Mouse (Mus musculus) embryonic stem cell, embryonic (primary cell): ENCODE measurements around the gene Anapc2.

ENCODE experiments used
- CTCF ChIA-PET, 4 experiments: fragments of 300-600 bp in 2 of 4; fragments of 350-600 bp in 2 of 4; sonication (Branson Sonifier 250); formaldehyde crosslinking; loops; one replicate each; lab custom pipeline; 2022; ENCODE audit warnings: inconsistent platforms in 2 of 4; lab: Charles Lee
- POLR2A ChIA-PET, 4 experiments: fragments of 300-600 bp in 2 of 4; fragments of 350-600 bp in 2 of 4; sonication (Branson Sonifier 250); formaldehyde crosslinking; loops; one replicate each; lab custom pipeline; 2022; ENCODE audit warnings: antibody characterized with exemption in 4 of 4, inconsistent platforms in 1 of 4; lab: Charles Lee

Anapc2 gene

GRCm38 (mm10) chr2:25291184-25292053 is 19.1 kb downstream of the Anapc2 start:
- ChIA-PET POLR2A (interaction anchor here in 3 of 4 experiments (0.5 to 4.4 kb wide), 28 partner anchors 12 to 135 kb away, joined by 3 to 25 read pairs (median 4); partner anchors contain the start of genes Anapc2 (in 3 of the 3), Ssna1 (in 3 of the 3), Sapcd2 (in 2 of the 3) and Tubb4b (in 2 of the 3)), CTCF (interaction anchor here (0.6 to 4.1 kb wide), 21 partner anchors 12 to 290 kb away, joined by 3 to 28 read pairs (median 5); partner anchors contain the start of genes Ajm1 (in 1 of the 4) and Sapcd2 (in 1 of the 4))

GRCm38 (mm10) chr2:25292054-25292544 is 19.8 kb downstream of the Anapc2 start:
- CTCF ChIA-PET, result interaction anchor here (0.5 to 4.1 kb wide), 60 partner anchors 10 to 814 kb away, joined by 3 to 28 read pairs (median 4); partner anchors contain the start of genes Anapc2 (in 2 of the 4), Sapcd2 (in 2 of the 4), Ssna1 (in 2 of the 4) and AL732309.1 (in 1 of the 4)
- POLR2A ChIA-PET, result interaction anchor here (0.5 to 4.4 kb wide), 29 partner anchors 9 to 356 kb away, joined by 3 to 25 read pairs (median 3); partner anchors contain the start of genes Anapc2 (in 2 of the 4), Ssna1 (in 2 of the 4), Tubb4b (in 2 of the 4) and Fut7 (in 1 of the 4)

DNA sequence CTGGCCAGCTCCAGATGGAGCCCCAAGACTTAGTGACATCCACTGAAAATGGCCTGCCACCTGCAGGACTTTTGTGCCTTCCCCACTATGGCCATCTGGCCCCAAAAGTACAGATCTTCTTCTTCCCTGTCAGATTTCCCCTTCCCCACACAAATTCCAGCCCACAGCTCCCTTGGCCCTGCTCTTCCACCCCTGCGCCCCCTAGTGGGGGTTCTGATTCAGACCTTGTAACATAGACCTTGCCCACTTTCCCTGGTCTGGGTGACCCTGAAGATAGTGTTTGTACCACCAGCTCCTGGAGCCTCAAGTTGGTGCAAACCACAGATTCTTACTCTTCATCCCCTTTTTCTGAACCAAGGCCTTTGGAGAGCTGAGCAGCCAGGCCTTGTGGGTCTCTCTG is 20.6 kb downstream of the Anapc2 start:
- POLR2A ChIA-PET, result interaction anchor here (0.6 to 4.4 kb wide), 27 partner anchors 9 to 357 kb away, joined by 3 to 25 read pairs (median 3); partner anchors contain the start of genes Anapc2 (in 2 of the 4), Ssna1 (in 2 of the 4), Tubb4b (in 2 of the 4) and Fut7 (in 1 of the 4)
- CTCF ChIA-PET, result interaction anchor here (0.5 to 4.1 kb wide), 60 partner anchors 11 to 1153 kb away, joined by 3 to 28 read pairs (median 4); partner anchors contain the start of genes Anapc2 (in 2 of the 4), Sapcd2 (in 2 of the 4), Ssna1 (in 2 of the 4) and AL732309.1 (in 1 of the 4)

- CTCF ChIA-PET, result interaction anchor here in 2 of 4 experiments (1.2 to 4.1 kb wide), 2 partner anchors 15 to 79 kb away, joined by 5 to 28 read pairs; partner anchors contain the start of gene Sapcd2 (in 1 of the 2)
Measured at GRCm38 (mm10) chr2:25293706-25294105, 21.4 kb downstream of the Anapc2 start.

GRCm38 (mm10) chr2:25297093-25297492 is 24.8 kb downstream of the Anapc2 start:
- POLR2A ChIA-PET, result interaction anchor here in 3 of 4 experiments (0.5 to 2.0 kb wide), 4 partner anchors 17 to 70 kb away, joined by 3 to 7 read pairs (median 4); partner anchors contain the start of genes Anapc2 (in 1 of the 3) and Ssna1 (in 1 of the 3)
- CTCF ChIA-PET, result interaction anchor here (0.5 to 2.5 kb wide), 5 partner anchors 18 to 103 kb away, joined by 3 to 6 read pairs (median 5); no protein-coding TSS in a partner anchor

More at GRCm38 (mm10) chr2:25293706-25294105, 21.4 kb downstream of the Anapc2 start:
- POLR2A ChIA-PET, result interaction anchor here in 2 of 4 experiments (0.7 to 1.0 kb wide), 2 partner anchors 27 to 77 kb away, joined by 3 to 5 read pairs; no protein-coding TSS in a partner anchor

- ChIA-PET CTCF (interaction anchor here in 2 of 4 experiments (1.2 to 2.5 kb wide), 2 partner anchors 19 kb away, joined by 4 to 6 read pairs; no protein-coding TSS in a partner anchor), POLR2A (interaction anchor here in 1 of 4 experiments (1.0 kb wide), 1 partner anchor 13 kb away, joined by 3 read pairs; no protein-coding TSS in a partner anchor)
Measured at GRCm38 (mm10) chr2:25298046-25298445, 25.8 kb downstream of the Anapc2 start.

DNA sequence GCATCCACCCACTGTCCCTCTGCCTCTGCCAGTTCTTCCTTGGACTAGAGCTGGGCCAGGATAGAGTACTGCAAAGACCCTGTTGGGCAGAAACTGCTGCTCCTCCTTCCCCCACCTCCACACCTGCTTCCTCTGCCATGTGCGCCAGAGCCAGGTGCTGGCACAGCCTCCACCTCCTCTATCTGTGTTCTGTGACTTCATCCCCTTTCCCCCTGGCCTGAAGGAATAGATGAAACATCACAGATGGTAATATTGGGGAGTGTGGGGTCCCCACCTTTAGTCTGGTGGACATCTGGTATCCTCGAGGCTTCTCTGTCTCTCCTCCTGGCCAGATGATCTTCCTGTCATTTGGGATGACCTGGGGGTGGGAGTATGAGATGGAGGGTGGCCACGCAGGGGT is 31.2 kb downstream of the Anapc2 start:
- ChIA-PET POLR2A (interaction anchor here in 2 of 4 experiments (1.0 to 4.2 kb wide), 2 partner anchors 8 to 13 kb away, joined by 3 to 25 read pairs; partner anchors contain the start of gene Lrrc26 (in 1 of the 2)), CTCF (interaction anchor here in 2 of 4 experiments (0.9 to 2.0 kb wide), 2 partner anchors 11 to 24 kb away, joined by 3 to 10 read pairs; no protein-coding TSS in a partner anchor)

- POLR2A ChIA-PET, result interaction anchor here in 2 of 4 experiments (0.7 to 4.2 kb wide), 19 partner anchors 8 to 123 kb away, joined by 3 to 25 read pairs (median 4); partner anchors contain the start of genes Anapc2 (in 1 of the 2), Entpd2 (in 1 of the 2), Lrrc26 (in 1 of the 2) and Man1b1 (in 1 of the 2)
Measured at GRCm38 (mm10) chr2:25303931-25304656, 31.8 kb downstream of the Anapc2 start.

DNA sequence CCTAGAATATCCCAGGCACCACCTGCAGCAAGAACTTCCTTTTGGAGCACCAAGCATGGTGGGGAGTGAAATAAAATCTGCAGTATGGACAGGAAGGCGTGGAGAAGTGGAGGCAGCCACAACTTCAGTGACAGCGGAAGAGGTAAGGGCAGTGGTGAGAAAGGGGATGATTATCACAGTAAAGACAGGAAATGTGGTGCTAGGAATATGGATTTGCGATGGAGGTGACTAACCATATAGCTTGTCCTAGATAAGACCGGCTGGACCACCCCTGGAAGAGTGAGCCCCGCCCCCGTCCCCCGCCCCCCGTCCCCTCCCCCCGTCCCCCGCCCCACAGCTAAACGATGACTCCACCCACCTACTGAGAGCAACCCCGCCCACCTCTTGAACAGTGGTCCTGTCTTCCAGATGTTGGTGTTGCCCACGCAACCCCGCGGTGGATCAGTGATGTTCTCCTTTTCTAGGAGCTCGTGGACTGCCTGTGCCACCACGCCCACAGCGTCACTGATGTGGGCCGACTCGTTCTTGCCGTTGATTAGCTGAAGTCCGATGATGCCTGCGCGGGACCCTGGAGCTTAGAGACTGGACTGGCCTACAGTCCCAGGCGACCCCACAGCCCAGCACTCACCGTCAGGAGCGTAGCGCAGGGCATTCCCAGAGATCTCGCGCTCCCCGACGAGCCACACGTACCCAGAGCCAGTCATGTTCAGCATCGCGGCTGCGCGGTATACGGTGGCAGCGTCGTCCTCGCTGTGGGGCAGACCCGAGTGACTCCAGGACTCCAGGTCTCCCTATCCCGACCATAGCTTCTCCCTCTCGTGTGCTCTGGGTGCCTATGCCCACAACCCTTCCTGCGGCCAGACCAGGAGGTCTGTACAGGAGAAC is 32.6 kb downstream of the Anapc2 start:
- ChIA-PET POLR2A (interaction anchor here in 3 of 4 experiments (0.7 to 4.2 kb wide), 21 partner anchors 11 to 219 kb away, joined by 3 to 25 read pairs (median 4); partner anchors contain the start of genes Anapc2 (in 1 of the 3), Entpd2 (in 1 of the 3), Lrrc26 (in 1 of the 3) and Man1b1 (in 1 of the 3)), CTCF (interaction anchor here (0.5 to 2.0 kb wide), 15 partner anchors 10 to 245 kb away, joined by 3 to 10 read pairs (median 4); partner anchors contain the start of genes Anapc2 (in 1 of the 4), Clic3 (in 1 of the 4), Lrrc26 (in 1 of the 4) and Ssna1 (in 1 of the 4))

More at GRCm38 (mm10) chr2:25303931-25304656, 31.8 kb downstream of the Anapc2 start:
- CTCF ChIA-PET, result interaction anchor here (0.5 to 2.0 kb wide), 11 partner anchors 11 to 244 kb away, joined by 3 to 10 read pairs (median 4); partner anchors contain the start of gene Lrrc26 (in 1 of the 4)

GRCm38 (mm10) chr2:25305587-25306359 is 33.5 kb downstream of the Anapc2 start:
- ChIA-PET CTCF (interaction anchor here in 3 of 4 experiments (0.5 to 2.0 kb wide), 6 partner anchors 11 to 34 kb away, joined by 3 to 10 read pairs (median 4); partner anchors contain the start of genes Anapc2 (in 1 of the 3) and Ssna1 (in 1 of the 3)), POLR2A (interaction anchor here in 3 of 4 experiments (0.6 to 4.2 kb wide), 19 partner anchors 13 to 220 kb away, joined by 3 to 25 read pairs (median 4); partner anchors contain the start of genes Anapc2 (in 1 of the 3), Entpd2 (in 1 of the 3), Lrrc26 (in 1 of the 3) and Man1b1 (in 1 of the 3))

DNA sequence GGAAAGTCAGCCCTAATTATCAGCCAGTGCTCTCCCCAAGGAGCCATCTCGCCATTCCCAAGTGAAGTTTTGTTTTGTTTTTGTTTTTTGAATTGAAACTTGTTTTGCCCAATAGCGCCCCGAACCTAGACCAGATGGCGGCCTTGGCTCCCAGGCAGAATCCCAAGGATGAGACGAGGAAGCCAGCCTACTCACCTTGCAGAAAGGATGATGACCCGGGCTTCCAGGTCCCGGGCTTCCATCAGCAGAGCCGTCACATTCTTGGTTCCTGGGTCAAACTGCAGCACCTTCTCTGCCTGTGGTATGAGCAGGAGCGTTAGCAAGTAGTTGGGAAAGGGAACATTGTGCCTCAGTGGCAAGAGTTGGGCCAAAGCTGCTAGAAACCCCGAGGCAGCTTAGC is 37.9 kb downstream of the Anapc2 start:
- CTCF ChIA-PET, result interaction anchor here in 3 of 4 experiments (0.5 to 2.9 kb wide), 7 partner anchors 17 to 82 kb away, joined by 3 to 16 read pairs (median 4); partner anchors contain the start of gene Tprn (in 1 of the 3)
- POLR2A ChIA-PET, result interaction anchor here in 3 of 4 experiments (0.6 to 2.9 kb wide), 11 partner anchors 18 to 234 kb away, joined by 3 to 13 read pairs (median 4); partner anchors contain the start of genes AL732309.1 (in 1 of the 3), Anapc2 (in 1 of the 3), Man1b1 (in 1 of the 3) and Sapcd2 (in 1 of the 3)

DNA sequence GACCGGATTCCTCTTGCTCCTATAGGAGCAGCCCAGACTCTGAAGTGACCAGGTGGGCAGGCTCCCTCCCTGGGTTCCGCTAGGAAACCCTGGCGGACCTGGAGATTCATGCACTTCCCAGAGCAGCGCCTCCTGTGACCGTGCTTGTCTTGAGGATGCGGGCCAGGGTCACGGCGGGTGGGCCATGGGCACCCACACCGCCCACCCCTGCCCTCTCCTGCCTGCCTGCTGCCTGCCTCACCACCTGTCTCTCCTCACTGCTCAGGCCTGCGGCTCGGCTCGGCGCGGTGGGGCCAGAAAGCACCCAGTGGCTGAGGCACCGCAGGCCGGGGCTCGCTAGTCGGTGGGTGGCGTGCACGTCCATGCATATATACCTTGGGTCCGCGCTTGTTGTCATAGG is 38.7 kb downstream of the Anapc2 start:
- CTCF ChIA-PET, result interaction anchor here (0.5 to 2.9 kb wide), 17 partner anchors 8 to 1823 kb away, joined by 3 to 16 read pairs (median 4); partner anchors contain the start of genes Anapc2 (in 1 of the 4), Ssna1 (in 1 of the 4) and Tprn (in 1 of the 4)
- POLR2A ChIA-PET, result interaction anchor here in 3 of 4 experiments (0.6 to 2.9 kb wide), 26 partner anchors 9 to 236 kb away, joined by 3 to 13 read pairs (median 4); partner anchors contain the start of genes Anapc2 (in 2 of the 3), Ssna1 (in 2 of the 3), AL732309.1 (in 1 of the 3) and Man1b1 (in 1 of the 3)

DNA sequence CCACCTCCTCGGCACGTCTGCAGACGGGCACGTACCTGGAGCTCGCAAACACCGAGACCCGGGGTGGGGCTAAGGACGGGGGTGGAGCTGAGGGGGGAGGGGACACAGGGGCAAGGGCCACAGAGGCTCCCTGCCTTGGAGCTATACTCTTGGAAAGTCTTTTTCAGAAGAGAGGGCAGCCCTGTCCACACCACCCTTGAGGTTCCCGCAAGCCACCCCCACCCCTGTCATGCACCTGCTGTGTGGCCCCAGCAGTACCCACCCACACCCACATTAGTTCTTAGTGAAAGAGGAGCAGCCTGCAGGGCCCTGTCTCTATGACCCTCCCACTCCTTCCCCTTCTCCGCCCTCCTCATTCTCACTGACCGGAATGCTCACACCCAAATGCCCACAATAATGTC is 39.2 kb downstream of the Anapc2 start:
- ChIA-PET CTCF (interaction anchor here (0.7 to 2.9 kb wide), 12 partner anchors 9 to 1822 kb away, joined by 3 to 16 read pairs (median 4); partner anchors contain the start of genes Anapc2 (in 1 of the 4) and Ssna1 (in 1 of the 4)), POLR2A (interaction anchor here in 3 of 4 experiments (0.6 to 2.9 kb wide), 28 partner anchors 8 to 392 kb away, joined by 3 to 13 read pairs (median 4); partner anchors contain the start of genes Anapc2 (in 2 of the 3), Ssna1 (in 2 of the 3), AL732309.1 (in 1 of the 3) and Ehmt1 (in 1 of the 3))
